ENCODE assay signal across 8 mouse cellular contexts in genomic region chr6:23840001-23840400, GRCm38 (mm10). TPM values are rescaled to one million over a fixed set of nuclear protein-coding genes. Genes with fewer than 3 reads are reported as not detected.
DNase-seq lines count a peak whose midpoint lies in the region; ATAC-seq and TF ChIP-seq lines count a peak whose summit lies in the region.

No protein-coding gene starts in this region.

- no peaks in the 10 kb centered on the region for H3K36me3 ChIP-seq in heart, adult 2 months (ENCODE audit: control insufficient read depth, insufficient read depth, low read length)
- no peaks in the 10 kb centered on the region for H3K36me3 ChIP-seq in heart, embryonic 14.5 days (ENCODE audit: control insufficient read depth, insufficient read depth, low read length)

- H3K79me2 ChIP-seq in heart, adult 2 months (replicated peaks; ENCODE audit: control insufficient read depth, insufficient read depth, low read length): no peaks in the 10 kb centered on the region

- no peak for TF ChIP-seq EP300 in heart, adult 2 months (IDR thresholded peaks at IDR 0.05; ENCODE audit: insufficient read depth, low read depth, low read length)

- WGBS in heart, adult 2 months: 1% methylated on average over 15 of the region's 15 CpGs
- under 1% methylated on average over 15 of the region's 15 CpGs for WGBS in heart, embryonic 14.5 days

- peak overlapping the region; percentile 72 for H3K4me3 ChIP-seq in heart, adult 2 months
- H3K4me3 ChIP-seq in heart, embryonic 14.5 days (ENCODE audit: control insufficient read depth in 1 of 2, insufficient read depth in 1 of 2, low read depth in 1 of 2, low read length in 2 of 2): peak overlapping the region; percentile 59 to 79

- H3K9ac ChIP-seq in heart, adult 2 months (ENCODE audit: low read depth, low read length): no peak overlapping the region
- H3K9ac ChIP-seq in heart, embryonic 14.5 days (ENCODE audit: low read length): peak overlapping the region; percentile 72

- H3K4me1 ChIP-seq in heart, adult 2 months (ENCODE audit: control insufficient read depth, insufficient read depth, low read length): no peaks in the 10 kb centered on the region
- peaks cover 3% of the 10 kb centered on the region in 2 experiments; a peak in 2 of 4 replicates for H3K4me1 ChIP-seq in heart, embryonic 14.5 days (ENCODE audit: control insufficient read depth in 2 of 2, insufficient read depth in 2 of 2, low read length in 2 of 2)

- H3K27ac ChIP-seq in heart, adult 2 months: no peak overlapping the region
- H3K27ac ChIP-seq in heart, embryonic 14.5 days (replicated peaks in 1 of 2; ENCODE audit: control insufficient read depth in 1 of 2, insufficient read depth in 1 of 2, low read depth in 2 of 2, low read length in 2 of 2): no peak overlapping the region

- TF ChIP-seq POLR2A in heart, adult 2 months (IDR thresholded peaks at IDR 0.05; ENCODE audit: insufficient read depth, low read depth, low read length): no peak

- intact Hi-C loops in heart, adult 2 months (cut with DNase I): no loop called here

- no peaks in the 10 kb centered on the region for H3K27me3 ChIP-seq in heart, adult 2 months (ENCODE audit: control insufficient read depth, insufficient read depth, low read length)
- peaks cover 12% of the 10 kb centered on the region for H3K27me3 ChIP-seq in heart, embryonic 14.5 days (ENCODE audit: control insufficient read depth, insufficient read depth, low read length)

- ATAC-seq in heart, embryonic 14.5 days (ENCODE audit: insufficient number of reproducible peaks, insufficient read depth, low FRiP score, low read depth): no peak
- peak; percentile 53 for ATAC-seq in megakaryocyte progenitor cell, adult 5-6 weeks (replicated peaks; ENCODE audit: poor library complexity)

- DNase-seq in heart, adult 2 months: peak in 1 of 2 experiments; percentile 5
- DNase-seq in heart, adult 9 months (ENCODE audit: low spot score in 2 of 2): no peak
- DNase-seq in cerebellum, postnatal 10 days: peak; percentile 70 to 74
- peak; percentile 39 for DNase-seq in kidney, postnatal 10 days
- no peak for DNase-seq in thymus, postnatal 10 days (ENCODE audit: low spot score in 2 of 2)
- no peak for DNase-seq in layer of hippocampus, postnatal 25 days (ENCODE audit: extremely low spot score in 1 of 2, low spot score in 1 of 2)

- peak overlapping the region; percentile 92 for H3K4me2 ChIP-seq in heart, embryonic 14.5 days (ENCODE audit: low read length)

- H3K9me3 ChIP-seq in heart, embryonic 14.5 days (ENCODE audit: control insufficient read depth, low read length): no peaks in the 10 kb centered on the region

- TF ChIP-seq CTCF in heart, adult 2 months (IDR thresholded peaks at IDR 0.05): no peak

RNA-seq across cellular contexts. Expression of gene Cadps2, which starts 0.8 kb away (rescaled TPM):
- total RNA-seq in heart, adult 2 months (2021): 1 to 10 TPM; 1.1 to 1.4 TPM
- 0.70 and 0.72 TPM in 2 replicates for polyA plus RNA-seq in heart, adult 2 months (2012; rRNA removed)
- 1.3 and 1.4 TPM in 2 replicates for polyA plus RNA-seq in heart, embryonic 14.5 days (2014; fragmentation: Nextera tagmentation; extraction: Ambion mirVana)
- total RNA-seq in megakaryocyte progenitor cell, adult 5-6 weeks (2015): 0.99 TPM in 1 of 2 replicates, not detected in the other
- 0.75 and 0.84 TPM in 2 replicates for total RNA-seq in megakaryocyte progenitor cell, adult 5-6 weeks (2017)
- 10 to 100 TPM; 78.3 to 87.8 TPM for total RNA-seq in layer of hippocampus, postnatal 25 days (2021)

Comparison
In these comparisons a context has a peak if more than half of its experiments do, and no peak if none do; other contexts are left out.
1. DNase-seq: peak in cerebellum, postnatal 10 days (2 of 2) and kidney, postnatal 10 days (single experiment); none in heart, adult 9 months (0 of 2), thymus, postnatal 10 days (0 of 2) and layer of hippocampus, postnatal 25 days (0 of 2).
2. RNA of gene Cadps2, which starts 0.8 kb away (total RNA-seq): 78.3 to 87.8 TPM in layer of hippocampus, postnatal 25 days; 1.1 to 1.4 TPM in heart, adult 2 months and 0.75 to 0.99 TPM in megakaryocyte progenitor cell, adult 5-6 weeks; every median in the first group is over 10 times any median in the second.